Mouse (Mus musculus) 3T3-L1 (cell line): ENCODE measurements around the gene Gsg1l2.

Experiments
- DNase-seq: peaks from one replicate; pipeline ENCODE4 v3.0.0-alpha.2; 2015; ENCODE audit warnings: low read depth, low spot score

The Gsg1l2 gene

GRCm38 (mm10) chr11:67774379-67774778 lies at the start of gene Gsg1l2:
TSS of gene Gsg1l2 (plus strand) at chr11:67774608.
- no peak for DNase-seq

DNA sequence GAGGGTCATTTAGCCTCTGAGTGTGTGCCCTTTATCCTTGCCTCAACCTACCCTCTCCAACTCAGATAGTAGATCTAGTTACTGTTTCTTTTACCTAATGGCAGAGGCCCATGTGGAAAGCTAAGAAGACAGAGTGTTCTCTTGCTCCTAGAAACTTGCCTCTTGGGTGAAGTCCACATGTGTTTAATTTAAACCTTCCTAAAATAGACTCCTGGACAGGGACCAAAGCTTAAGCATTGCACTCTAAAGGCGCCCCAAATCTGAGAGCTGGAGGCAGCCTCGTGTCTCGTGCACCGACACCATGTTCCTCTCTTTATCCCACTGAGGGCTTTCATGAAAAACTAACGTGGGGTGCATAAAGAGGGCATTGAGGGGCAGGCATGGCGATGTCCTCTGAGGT lies 47.3 kb upstream of the Gsg1l2 start:
- DNase-seq: no peak

GRCm38 (mm10) chr11:67728726-67729125 lies 45.7 kb upstream of the Gsg1l2 start:
- no peak for DNase-seq

GRCm38 (mm10) chr11:67731056-67731455 lies 43.4 kb upstream of the Gsg1l2 start:
- no peak for DNase-seq

DNA sequence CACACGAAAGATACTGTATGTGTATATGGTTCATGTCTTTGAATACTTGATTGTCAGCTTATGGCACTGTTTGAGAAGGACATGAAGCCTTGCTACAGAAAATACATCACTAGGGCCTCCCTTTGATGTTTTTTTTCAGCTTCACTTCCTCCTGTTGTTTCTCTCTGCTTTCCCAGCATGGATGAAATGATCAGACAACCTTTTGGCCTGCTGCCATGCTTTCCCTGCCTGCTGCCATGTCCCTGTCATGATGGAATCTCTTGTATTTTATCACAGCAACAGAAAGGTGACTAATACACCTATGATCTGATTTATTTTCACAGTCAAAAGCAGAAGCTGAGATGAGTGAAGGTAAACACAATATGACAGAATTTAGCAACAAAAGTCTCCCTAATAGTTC lies 40.7 kb upstream of the Gsg1l2 start:
- no peak for DNase-seq

- no peak for DNase-seq
These were observed 39.8 kb upstream of the Gsg1l2 start for GRCm38 (mm10) chr11:67734597-67734996.

GRCm38 (mm10) chr11:67738345-67738744 lies 36.1 kb upstream of the Gsg1l2 start:
- DNase-seq: no peak

GRCm38 (mm10) chr11:67738846-67739490 lies 35.4 kb upstream of the Gsg1l2 start:
- no peak for DNase-seq

GRCm38 (mm10) chr11:67741569-67741968 lies 32.8 kb upstream of the Gsg1l2 start:
- no peak for DNase-seq

- no peak for DNase-seq
These were observed 18.1 kb upstream of the Gsg1l2 start for GRCm38 (mm10) chr11:67756287-67756686.

GRCm38 (mm10) chr11:67757373-67758167 lies 16.8 kb upstream of the Gsg1l2 start:
- peak; percentile 3 for DNase-seq

- no peak for DNase-seq
These were observed 3.4 kb upstream of the Gsg1l2 start, which contains the start of gene Glp2r for GRCm38 (mm10) chr11:67771053-67771452. TSS of gene Glp2r (minus strand) at chr11:67771153.

DNA sequence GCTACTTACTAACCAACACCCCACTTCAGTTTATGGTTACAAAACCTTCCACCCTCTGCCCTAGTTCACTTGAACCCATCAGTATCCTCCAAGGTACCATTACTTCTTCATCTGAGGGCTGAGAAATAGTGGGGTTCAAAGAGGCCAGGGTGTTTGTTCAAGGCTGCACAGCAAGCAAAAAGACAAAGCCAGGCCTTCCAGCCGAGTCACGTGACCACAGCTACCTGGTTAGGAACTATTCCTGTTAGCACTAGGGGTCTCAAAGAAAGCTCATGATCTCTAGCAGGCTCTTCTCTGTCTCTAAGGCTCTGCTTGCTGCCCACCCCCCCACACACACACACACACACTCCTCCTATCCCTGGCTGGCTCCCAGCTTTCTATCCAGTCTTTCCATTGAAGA lies 2.7 kb upstream of the Gsg1l2 start:
- DNase-seq: no peak

DNA sequence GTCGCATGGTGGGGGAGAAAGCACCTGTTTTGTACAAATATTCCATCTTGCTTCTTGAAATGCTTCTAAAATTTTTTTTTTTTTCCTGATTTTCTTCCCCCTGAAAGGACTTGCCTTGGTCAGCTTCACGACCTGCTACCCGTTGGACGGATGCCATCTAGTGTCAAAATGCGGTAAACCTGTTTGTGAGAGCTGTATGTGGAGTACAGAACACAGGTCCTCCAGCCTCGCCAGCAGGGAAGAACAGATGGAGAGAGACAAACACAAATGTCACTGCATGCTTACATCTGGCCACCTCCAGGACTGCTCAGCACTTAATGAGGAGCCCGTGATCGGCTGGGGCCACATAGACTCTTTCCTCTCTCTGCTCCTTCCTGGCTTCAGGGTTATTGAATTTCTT lies 1.8 kb upstream of the Gsg1l2 start:
- peak; percentile 60 for DNase-seq

DNA sequence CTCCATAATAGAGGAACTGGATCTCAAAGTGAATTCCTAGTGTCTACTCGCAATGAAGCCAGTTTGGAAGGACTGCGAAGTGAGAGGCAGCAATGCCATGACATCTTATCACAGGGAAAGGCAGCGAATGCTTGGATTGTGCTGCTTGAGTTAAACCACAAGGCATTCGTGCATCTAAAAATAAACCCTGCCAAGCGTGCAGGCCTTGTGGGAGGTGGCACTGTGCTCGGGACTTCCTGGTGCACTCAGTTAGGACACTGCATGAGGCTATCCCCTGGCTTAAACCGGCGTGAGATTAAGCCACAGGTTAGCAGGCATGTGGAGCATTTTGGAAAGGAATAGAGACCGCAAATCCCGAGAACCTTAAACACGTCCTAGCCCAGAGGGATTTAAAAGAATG lies 15.8 kb downstream of the Gsg1l2 start:
- no peak for DNase-seq

DNA sequence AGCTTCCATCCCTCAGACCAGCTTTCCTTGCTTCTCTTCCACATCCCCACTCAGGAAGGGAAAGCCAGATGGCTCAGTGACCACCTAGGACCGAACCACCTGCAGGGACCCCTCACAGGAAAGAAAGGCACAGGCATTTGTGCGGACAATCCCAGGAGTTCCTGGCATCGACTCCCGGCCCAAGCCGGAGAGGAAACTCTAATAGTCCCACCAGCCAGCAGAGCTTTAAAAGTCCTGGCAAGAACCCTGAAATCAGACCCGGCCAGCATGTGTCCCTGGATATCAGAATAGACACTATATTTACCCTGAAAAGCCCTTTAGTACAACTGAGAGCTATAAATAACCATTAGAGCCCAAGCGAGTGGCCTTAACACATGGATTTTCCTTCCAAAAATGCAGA lies 23.5 kb downstream of the Gsg1l2 start, which contains the start of gene Dhrs7c:
Dhrs7c (plus strand) TSS at position 257 of the 400 bp plus-strand sequence.
- DNase-seq: no peak

- no peak for DNase-seq
These were observed 25.8 kb downstream of the Gsg1l2 start for GRCm38 (mm10) chr11:67800130-67800723.

GRCm38 (mm10) chr11:67801169-67801568 lies 26.8 kb downstream of the Gsg1l2 start:
- DNase-seq: no peak

DNA sequence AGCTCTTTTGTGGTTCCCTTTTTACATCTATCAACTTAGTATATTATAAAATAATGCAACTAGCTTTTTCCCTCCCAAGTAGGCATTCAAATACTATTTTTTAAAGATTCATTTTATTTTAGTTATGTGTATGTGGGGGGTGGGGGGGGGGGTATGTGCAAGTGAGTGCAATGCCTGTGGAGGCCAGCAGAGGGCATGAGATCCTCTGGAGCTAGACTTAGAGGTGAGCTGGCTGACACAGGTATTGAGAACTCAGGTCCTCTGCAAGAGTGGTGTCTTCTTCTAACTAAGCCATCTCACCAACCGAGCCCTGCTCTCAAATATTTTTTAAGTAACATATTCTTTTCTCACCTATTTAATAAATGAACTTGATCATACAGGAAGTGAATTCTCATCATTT lies 31.1 kb downstream of the Gsg1l2 start:
- no peak for DNase-seq

DNA sequence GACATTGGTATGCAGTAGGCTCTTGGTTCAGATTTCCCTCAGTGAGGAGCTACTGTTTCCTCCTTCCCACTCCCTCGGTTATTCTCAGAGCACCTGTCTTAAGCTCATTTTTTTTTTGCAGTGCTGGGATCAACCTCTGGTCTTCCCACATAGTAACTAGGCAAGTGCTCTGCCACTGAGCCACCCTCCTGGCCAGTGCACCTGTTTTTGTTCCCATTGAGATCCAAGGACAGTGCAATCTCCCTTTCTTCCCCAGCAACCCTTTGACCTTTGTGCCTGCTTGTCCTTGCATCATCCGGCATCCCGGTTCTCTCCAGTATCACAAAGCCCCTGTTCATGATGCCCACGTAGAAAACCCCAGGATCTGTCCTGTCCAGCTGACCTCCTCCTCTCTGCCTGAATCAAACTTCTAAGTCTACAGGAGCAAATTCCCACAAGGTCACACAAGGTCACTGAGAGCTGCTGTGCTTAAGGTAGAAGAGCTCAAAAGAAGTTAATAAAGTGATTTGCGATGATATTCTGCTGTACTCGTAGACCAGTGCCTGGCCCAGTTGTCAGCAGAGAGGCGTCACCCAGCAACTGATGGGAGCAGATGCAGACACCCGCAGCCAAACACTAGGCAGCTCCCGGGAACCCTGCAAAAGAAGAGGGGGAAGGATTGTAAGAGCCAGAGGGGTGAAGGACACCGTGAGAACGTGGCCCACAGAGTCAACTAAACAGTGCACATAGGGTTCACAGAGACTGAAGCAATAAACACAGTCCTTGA lies 32.6 kb downstream of the Gsg1l2 start:
- DNase-seq: no peak

GRCm38 (mm10) chr11:67808051-67808450 lies 33.6 kb downstream of the Gsg1l2 start:
- no peak for DNase-seq

- peak; percentile 52 for DNase-seq
These were observed 37.1 kb downstream of the Gsg1l2 start for GRCm38 (mm10) chr11:67811535-67811934.
